Mouse (Mus musculus): ENCODE data around the gene Slc25a13.

GRCm38 (mm10) chr6:6077234-6077633, 139.7 kb downstream of the Slc25a13 start:
- no peak for TF ChIP-seq POLR2A (IDR thresholded peaks at IDR 0.05; ENCODE audit: insufficient read depth, low read length)
- no peak for TF ChIP-seq CTCF (IDR thresholded peaks at IDR 0.05; ENCODE audit: low read depth, low read length)
- TF ChIP-seq EP300 (IDR thresholded peaks at IDR 0.05; ENCODE audit: insufficient read depth, low read depth, low read length): no peak
